Mouse (Mus musculus): ENCODE data around the gene Evi5l. TPM values are rescaled to one million over a fixed set of nuclear protein-coding genes. Genes with fewer than 3 reads are reported as not detected.

Evi5l gene
- total RNA-seq, 2 experiments from 2014 or later, result 13.5 to 16.9 TPM

DNA sequence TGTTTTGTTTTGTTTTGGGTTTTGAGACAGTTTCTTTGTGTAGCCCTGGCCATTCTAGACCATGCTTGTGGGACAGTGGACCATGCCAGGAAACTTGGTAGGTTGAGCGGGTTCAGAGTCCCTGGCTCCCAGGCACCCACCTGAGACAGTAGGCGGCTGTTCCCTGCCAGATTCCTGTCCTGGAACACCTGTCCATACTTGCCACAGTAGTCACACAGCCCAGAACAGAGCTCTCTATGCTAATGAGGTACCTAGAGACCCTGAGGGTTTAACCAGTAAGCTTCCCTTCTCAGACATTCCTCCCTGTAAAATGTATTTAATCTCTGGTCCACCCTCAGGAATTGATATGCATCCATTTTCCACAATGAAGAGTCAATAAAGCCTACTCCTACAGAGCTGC lies 7.7 kb downstream of the Evi5l start:
- Histone ChIP-seq H3K4me3 (no peak overlapping the region), H3K27ac (no peak overlapping the region)
- DNase-seq, result no peak
- intact Hi-C loops (cut with DNase I), result no loop called here
- no peak for TF ChIP-seq CTCF (IDR thresholded peaks at IDR 0.05)

DNA sequence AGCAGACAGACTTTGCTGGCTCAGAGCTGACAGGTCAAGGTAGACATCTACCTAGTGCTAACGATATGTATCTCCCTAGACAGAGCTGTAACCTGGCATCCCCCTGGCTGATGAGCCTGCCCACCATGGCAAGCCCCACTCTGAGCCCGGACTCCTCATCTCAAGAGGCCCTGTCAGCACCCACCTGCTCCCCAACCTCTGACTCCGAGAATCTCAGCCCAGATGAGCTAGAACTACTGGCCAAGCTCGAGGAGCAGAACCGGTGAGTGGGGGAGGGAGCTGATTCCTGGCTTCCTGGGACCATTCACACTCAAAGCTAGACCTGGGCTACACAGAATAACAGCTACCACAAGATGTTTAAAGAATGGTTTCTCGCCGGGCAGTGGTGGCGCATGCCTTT lies 17.0 kb downstream of the Evi5l start:
- intact Hi-C loops (cut with DNase I), result no loop called here
- no peak overlapping the region for H3K27ac ChIP-seq
- no peak for DNase-seq
- no peak overlapping the region for H3K4me3 ChIP-seq
- no peak for TF ChIP-seq CTCF (IDR thresholded peaks at IDR 0.05)

DNA sequence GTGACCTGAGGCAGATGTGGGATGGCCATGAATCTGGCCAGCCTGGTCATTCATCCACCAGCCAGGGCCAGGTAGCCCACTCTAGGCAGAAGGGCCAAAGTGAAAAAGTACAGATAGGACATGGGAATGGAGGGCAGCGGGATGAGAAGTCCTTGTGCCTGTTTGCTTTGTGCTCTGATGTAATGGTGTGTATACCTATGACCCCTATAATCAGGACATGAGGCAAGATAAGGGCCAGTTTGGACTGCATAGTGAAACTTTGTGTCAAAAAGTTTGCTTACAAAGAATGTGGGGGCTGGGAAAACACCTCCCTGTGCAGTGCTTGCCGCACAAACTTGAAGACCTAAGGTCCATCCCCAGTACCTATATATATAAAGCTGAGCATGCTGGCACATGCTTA lies 19.8 kb downstream of the Evi5l start:
- TF ChIP-seq CTCF (IDR thresholded peaks at IDR 0.05), result no peak
- DNase-seq, result no peak
- Histone ChIP-seq H3K4me3 (no peak overlapping the region), H3K27ac (no peak overlapping the region)
- intact Hi-C loops (cut with DNase I), result no loop called here

DNA sequence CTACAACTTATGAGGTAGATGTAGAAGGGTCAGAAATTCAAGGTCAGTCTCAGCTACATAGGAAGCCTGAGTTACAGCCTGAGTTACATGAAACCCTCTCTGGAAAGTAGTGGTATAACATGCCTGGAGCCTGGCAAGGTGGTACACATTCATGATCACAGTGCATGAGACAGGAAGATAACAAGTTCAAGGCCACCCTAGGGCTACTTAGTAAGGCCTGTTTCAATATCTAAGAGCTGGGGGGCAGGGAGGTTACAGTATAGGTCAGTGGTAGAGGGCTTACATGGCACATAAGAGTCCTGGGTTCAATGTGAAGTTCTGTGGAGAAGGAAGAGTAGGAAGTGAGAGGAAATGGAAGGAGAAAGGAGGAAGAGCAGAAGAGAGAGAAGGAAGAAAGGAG lies 22.2 kb downstream of the Evi5l start:
- H3K27ac ChIP-seq, result no peak overlapping the region
- no peak overlapping the region for H3K4me3 ChIP-seq
- intact Hi-C loops (cut with DNase I), result no loop called here
- TF ChIP-seq CTCF (IDR thresholded peaks at IDR 0.05), result no peak
- DNase-seq, result no peak

DNA sequence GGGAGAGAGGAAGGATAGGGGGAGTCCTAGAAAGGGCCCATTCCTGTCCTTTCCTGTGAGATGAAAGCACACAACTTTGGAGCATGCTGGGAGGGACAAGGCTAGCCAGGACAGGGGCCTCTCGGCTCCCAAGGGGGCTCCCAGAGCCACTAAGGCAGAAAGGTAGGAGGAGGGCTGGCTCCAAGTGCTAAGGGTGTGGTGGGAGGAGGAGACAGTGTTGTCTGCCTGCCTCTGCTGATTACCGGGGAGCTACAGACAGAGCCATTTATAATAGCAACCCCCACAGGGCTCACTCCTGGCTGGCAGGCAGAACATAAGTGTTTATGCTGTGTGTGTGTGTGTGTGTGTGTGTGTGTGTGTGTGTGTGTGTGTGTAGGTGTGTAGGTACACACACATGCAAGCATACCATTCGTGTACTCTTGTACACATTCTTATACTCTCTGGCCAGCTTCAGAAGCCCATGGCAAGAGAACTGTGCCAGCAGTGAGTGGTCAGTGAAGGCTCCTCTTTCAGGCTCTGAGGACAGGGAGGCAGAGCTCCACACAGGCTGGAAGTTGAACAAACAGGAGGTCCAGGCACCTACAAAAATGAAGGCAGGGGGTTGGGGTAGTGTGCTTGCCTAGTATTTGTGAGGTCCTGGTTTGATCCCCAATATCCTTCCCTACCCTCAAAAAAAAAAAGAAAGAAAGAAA lies 22.8 kb downstream of the Evi5l start:
- intact Hi-C loops (cut with DNase I), result no loop called here
- Histone ChIP-seq H3K27ac (no peak overlapping the region), H3K4me3 (no peak overlapping the region)
- DNase-seq, result no peak
- no peak for TF ChIP-seq CTCF (IDR thresholded peaks at IDR 0.05)

DNA sequence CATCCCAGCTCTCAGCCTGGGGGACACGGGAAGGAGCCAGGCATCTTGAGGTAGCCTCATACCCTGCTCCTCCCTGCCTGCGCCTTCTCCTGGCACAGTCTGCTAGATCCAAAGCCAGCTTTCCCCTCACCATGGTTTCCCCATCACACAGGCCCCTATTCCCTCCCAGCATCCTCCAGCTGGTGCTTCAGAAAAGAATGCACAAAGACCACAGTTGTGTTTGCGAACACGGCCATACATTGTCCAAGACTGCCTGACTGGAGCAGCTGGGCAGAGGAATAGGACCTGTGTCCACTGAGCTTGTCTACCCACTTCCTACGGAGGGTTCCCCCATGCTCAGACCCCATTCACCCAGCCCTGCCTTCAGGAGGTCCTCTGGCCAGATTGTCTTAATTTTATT lies 25.9 kb downstream of the Evi5l start:
- no peak for TF ChIP-seq CTCF (IDR thresholded peaks at IDR 0.05)
- Histone ChIP-seq H3K4me3 (no peak overlapping the region), H3K27ac (no peak overlapping the region)
- intact Hi-C loops (cut with DNase I), result loop anchor here (5.0 kb wide), 2 partner anchors 45 to 180 kb away; partner anchors contain the start of genes Gm49320 and Map2k7
- DNase-seq, result no peak

DNA sequence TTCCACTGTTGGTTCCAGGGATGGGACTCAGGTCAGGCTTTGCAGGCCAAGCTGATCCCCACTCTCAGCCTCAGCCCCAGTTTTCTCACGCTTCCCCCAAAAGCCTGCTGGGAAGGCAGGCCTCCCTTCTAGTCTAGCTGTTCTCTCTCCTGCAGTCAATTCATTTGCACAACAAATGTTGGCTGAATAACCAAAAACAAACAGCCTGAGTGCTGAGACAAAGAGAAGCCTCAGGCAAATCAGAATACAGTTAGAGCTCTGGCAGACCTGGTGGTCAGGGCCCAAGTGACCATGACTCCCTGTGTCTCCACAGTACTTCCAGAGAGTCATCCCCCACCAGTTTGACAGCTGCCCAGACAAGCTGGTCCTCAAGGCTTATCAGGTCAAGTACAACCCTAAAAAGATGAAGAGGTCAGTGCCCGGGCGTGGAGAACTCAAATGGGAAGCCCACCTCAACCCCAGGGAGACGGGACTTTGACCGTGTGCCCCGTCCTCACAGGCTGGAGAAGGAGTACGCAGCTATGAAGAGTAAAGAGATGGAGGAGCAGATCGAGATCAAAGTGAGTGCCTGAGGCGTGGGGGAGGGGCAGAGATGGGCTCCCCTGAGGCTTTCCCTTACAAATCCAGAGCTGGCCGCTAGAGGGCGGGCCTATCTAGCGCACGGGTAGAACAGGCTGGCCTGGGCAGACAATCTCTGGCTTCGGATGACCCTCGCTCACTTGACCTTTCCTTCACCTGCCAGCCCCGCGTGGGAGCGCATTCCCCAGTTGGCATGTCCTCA lies 26.6 kb downstream of the Evi5l start:
- peak; percentile 90 for DNase-seq
- intact Hi-C loops (cut with DNase I), result loop anchor here (5.0 kb wide), 2 partner anchors 44 to 179 kb away; partner anchors contain the start of genes Gm49320 and Map2k7
- peak overlapping the region; percentile 27 for H3K4me3 ChIP-seq
- H3K27ac ChIP-seq, result peak overlapping the region; percentile 46
- peak; percentile 97 for TF ChIP-seq CTCF (IDR thresholded peaks at IDR 0.05)

DNA sequence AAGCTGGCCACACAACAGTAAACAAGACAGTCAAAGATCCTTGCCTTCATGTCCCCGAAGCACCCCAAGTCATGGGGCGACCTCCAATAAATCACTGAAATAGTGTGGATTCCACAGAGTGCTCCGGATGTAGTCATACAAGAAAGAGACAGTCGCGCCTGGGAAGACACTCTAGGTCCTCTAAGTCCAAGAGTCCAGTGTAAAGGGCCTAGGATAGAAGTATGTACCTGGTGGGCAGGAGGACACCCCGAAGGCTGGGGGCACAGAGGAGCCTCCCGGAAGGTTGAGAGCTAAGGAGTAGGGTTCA lies 27.2 kb downstream of the Evi5l start:
- Histone ChIP-seq H3K27ac (peak overlapping the region; percentile 46), H3K4me3 (peak overlapping the region; percentile 27)
- intact Hi-C loops (cut with DNase I), result loop anchor here (5.0 kb wide), 2 partner anchors 44 to 179 kb away; partner anchors contain the start of genes Gm49320 and Map2k7
- no peak for TF ChIP-seq CTCF (IDR thresholded peaks at IDR 0.05)
- DNase-seq, result no peak

DNA sequence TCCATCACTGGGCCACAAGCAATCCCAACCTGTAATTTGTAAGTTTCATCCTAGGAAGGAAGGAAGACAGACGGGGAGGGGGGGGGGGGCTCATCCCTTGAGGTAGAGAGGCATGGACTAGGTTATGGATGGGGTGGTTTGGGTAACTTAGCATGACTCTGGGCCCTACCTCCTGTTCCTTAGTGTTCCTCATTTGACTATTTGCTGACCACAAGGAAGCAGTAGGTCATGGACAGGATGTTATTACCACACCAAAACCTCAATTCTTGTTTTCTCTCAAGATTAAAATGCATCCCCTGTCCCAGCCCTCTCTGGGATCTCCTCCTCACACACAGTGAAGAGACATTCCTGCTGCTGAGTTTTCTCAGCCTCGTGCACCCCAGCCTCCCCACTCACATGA lies 35.0 kb downstream of the Evi5l start:
- DNase-seq, result no peak
- H3K4me3 ChIP-seq, result no peak overlapping the region
- intact Hi-C loops (cut with DNase I), result no loop called here
- no peak for TF ChIP-seq CTCF (IDR thresholded peaks at IDR 0.05)
- no peak overlapping the region for H3K27ac ChIP-seq

DNA sequence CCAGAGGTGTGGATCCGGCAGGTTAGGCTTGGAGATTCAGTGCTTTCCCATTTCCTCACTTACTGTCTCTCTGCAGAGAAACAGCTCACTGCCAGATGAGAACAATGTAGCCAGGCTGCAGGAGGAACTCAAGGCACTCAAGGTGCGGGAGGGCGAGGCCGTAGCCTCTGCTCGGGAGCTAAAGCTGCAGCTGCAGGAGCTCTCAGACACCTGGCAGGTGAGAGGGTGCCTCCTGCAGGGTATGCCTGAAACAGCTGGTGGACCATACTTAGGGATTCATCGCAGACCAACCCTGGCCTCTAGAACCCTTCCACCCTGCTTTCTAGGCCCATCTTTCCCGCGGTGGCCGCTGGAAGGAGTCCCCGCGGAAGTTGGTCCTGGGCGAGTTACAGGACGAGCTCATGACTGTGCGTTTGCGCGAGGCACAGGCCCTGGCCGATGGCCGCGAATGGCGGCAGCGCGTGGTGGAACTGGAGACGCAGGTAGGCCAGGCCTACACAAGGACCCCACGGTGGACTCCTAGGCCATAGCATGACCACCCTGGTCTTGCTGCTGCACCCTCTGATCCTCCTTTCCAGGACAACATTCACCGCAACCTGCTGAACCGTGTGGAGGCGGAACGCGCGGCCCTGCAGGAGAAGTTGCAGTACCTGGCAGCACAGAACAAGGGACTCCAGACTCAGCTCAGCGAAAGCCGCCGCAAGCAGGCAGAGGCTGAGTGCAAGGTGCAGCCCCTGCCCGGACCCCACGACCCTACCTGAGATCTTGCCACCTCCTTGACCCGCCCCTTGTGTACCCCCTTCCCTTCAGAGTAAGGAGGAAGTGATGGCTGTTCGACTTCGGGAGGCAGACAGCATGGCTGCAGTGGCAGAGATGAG lies 39.1 kb downstream of the Evi5l start:
- intact Hi-C loops (cut with DNase I), result no loop called here
- H3K27ac ChIP-seq, result no peak overlapping the region
- H3K4me3 ChIP-seq, result no peak overlapping the region
- TF ChIP-seq CTCF (IDR thresholded peaks at IDR 0.05), result no peak
- DNase-seq, result no peak

DNA sequence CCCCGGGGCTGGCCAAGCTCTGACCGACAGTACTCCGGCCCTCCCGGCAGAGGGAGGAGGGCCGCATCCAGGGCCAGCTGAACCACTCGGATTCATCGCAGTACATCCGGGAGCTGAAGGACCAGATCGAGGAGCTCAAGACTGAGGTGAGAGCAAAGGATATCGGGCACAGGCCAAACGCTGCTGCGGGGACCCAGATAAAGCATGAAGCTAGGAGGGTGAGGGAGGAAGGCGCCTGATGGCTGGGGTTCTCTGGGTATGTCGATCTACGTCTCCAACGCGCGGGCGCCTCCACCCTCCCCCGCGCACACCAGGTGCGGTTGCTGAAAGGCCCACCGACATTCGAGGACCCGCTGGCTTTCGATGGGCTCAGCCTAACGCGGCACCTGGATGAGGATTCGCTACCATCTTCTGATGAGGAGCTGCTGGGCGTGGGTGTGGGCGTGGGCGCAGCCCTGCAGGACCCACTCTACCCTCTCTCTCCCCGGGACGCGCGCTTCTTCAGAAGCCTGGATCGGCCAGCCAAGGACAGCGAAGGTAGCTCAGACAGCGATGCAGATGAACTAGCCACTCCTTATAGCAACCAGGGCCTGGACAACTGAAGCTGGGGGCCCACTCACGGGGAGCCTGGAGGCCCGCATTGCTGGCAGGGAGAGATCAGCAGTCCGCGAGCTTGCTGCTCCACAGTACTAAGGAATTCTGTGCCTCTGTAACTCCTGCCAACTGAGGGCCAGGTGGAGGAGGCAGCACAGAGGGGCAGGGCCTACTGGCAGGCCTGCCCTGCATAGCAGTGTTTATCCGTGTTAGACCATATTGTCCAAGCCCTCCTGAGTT lies 40.0 kb downstream of the Evi5l start:
- no peak overlapping the region for H3K4me3 ChIP-seq
- intact Hi-C loops (cut with DNase I), result no loop called here
- no peak for TF ChIP-seq CTCF (IDR thresholded peaks at IDR 0.05)
- DNase-seq, result no peak
- no peak overlapping the region for H3K27ac ChIP-seq

DNA sequence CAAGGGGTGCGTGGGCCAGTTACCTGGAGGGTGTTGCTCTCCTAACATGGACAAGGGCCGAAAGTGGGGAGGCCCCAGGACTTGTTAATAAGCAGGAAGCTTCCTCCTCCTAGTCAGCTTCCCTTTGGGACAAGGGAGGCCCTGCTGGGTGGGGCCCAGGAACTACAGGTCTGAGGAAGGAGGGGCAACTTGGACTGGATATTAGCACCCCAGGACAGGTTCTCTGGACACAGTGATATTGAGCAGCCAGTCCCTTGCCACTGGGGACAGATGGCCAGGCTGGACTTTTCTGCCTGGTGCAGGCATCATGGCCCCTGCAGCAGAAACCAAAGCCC lies 40.6 kb downstream of the Evi5l start:
- Histone ChIP-seq H3K4me3 (no peak overlapping the region), H3K27ac (no peak overlapping the region)
- intact Hi-C loops (cut with DNase I), result no loop called here
- no peak for TF ChIP-seq CTCF (IDR thresholded peaks at IDR 0.05)
- no peak for DNase-seq

Data from gastrocnemius, adult 2 months (tissue).